Mouse (Mus musculus): ENCODE results near the gene Tlx2. TPM values are rescaled to one million over a fixed set of nuclear protein-coding genes. Genes with fewer than 3 reads are reported as not detected.
A peak's percentile ranks its signal among the peaks of the same experiment; 100 is the strongest.

Gene Tlx2
- polyA plus RNA-seq (2016; fragmentation: Nextera tagmentation; extraction: Ambion mirVana): 8.2 and 11.8 TPM in 2 replicates

GRCm38 (mm10) chr6:83070247-83070310, at the start of gene Tlx2:
TSS of gene Tlx2 (minus strand) at chr6:83070293.
- Histone ChIP-seq H3K9ac (0 out of 2 replicates have a peak within 1 kb of the TSS, but pooled peaks have one; percentile 15), H3K4me2 (replicated peaks) (peak within 1 kb of the TSS; percentile 51), H3K27me3 (peaks cover 97% of the 10 kb centered on the region), H3K27ac (no peak within 1 kb of the TSS), H3K4me3 (peak within 1 kb of the TSS; percentile 30), H3K9me3 (no peaks in the 10 kb centered on the region), H3K36me3 (no peaks in the 10 kb centered on the region), H3K4me1 (0 out of 2 replicates have a peak, but pooled peaks cover 6% of the 10 kb centered on the region)
- ATAC-seq (ENCODE audit: insufficient number of reproducible peaks, insufficient read depth, low FRiP score, low TSS enrichment): no peak
- 2% methylated on average over 9 of the region's 10 CpGs for WGBS

- no peaks in the 10 kb centered on the region for H3K27me3 ChIP-seq
- no peaks in the 10 kb centered on the region for H3K9me3 ChIP-seq
- 0 out of 2 replicates have a peak overlapping the region, but pooled peaks have one; percentile 87 for H3K27ac ChIP-seq
- H3K4me2 ChIP-seq (replicated peaks): peak overlapping the region; percentile 85
- H3K4me1 ChIP-seq: peaks cover 42% of the 10 kb centered on the region
- WGBS: 75% methylated on average over 7 of the region's 7 CpGs
- no peak for ATAC-seq (ENCODE audit: insufficient number of reproducible peaks, insufficient read depth, low FRiP score, low TSS enrichment)
- peaks cover 33% of the 10 kb centered on the region for H3K36me3 ChIP-seq
- H3K4me3 ChIP-seq: peak overlapping the region; percentile 66
- H3K9ac ChIP-seq: peak overlapping the region; percentile 77
Observed at GRCm38 (mm10) chr6:83119734-83120051, 49.6 kb upstream of the Tlx2 start.

- peak overlapping the region; percentile 87; the same call in 1 of the 2 replicates for H3K27ac ChIP-seq
- 0 out of 2 replicates have a peak overlapping the region, but pooled peaks have one; percentile 66 for H3K4me3 ChIP-seq
- H3K4me1 ChIP-seq: peaks cover 39% of the 10 kb centered on the region
- peak overlapping the region; percentile 85 for H3K4me2 ChIP-seq (replicated peaks)
- H3K9me3 ChIP-seq: no peaks in the 10 kb centered on the region
- H3K36me3 ChIP-seq: peaks cover 33% of the 10 kb centered on the region
- no peaks in the 10 kb centered on the region for H3K27me3 ChIP-seq
- peak overlapping the region; percentile 24; the same call in 1 of the 2 replicates for H3K9ac ChIP-seq
- WGBS: 85% methylated on average over 14 of the region's 14 CpGs
- no peak for ATAC-seq (ENCODE audit: insufficient number of reproducible peaks, insufficient read depth, low FRiP score, low TSS enrichment)
Observed at GRCm38 (mm10) chr6:83118825-83119733, 49.0 kb upstream of the Tlx2 start.

DNA sequence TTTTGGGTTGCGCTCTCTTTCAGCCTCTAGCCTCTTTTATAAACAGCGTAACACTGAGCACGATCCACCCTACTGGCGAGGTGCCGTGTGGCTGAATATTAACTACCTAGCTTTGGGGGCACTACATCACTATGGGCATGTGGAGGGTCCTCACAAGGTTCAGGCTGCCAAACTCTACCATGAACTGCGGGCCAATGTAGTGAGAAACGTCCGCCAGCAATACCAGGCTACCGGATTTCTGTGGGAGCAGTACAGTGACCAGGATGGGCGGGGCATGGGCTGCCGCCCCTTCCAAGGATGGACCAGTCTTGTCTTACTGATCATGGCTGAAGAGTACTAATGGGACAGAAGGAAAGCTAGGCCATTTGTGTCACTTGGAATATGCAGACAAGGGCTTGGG, 48.3 kb upstream of the Tlx2 start:
- peaks cover 33% of the 10 kb centered on the region for H3K36me3 ChIP-seq
- WGBS: 85% methylated on average over 11 of the region's 11 CpGs
- H3K4me1 ChIP-seq: peaks cover 33% of the 10 kb centered on the region
- no peak overlapping the region for H3K9ac ChIP-seq
- no peak for ATAC-seq (ENCODE audit: insufficient number of reproducible peaks, insufficient read depth, low FRiP score, low TSS enrichment)
- no peaks in the 10 kb centered on the region for H3K27me3 ChIP-seq
- 0 out of 2 replicates have a peak overlapping the region, but pooled peaks have one; percentile 2 for H3K4me3 ChIP-seq
- no peaks in the 10 kb centered on the region for H3K9me3 ChIP-seq
- no peak overlapping the region for H3K27ac ChIP-seq
- no peak overlapping the region for H3K4me2 ChIP-seq (replicated peaks)

DNA sequence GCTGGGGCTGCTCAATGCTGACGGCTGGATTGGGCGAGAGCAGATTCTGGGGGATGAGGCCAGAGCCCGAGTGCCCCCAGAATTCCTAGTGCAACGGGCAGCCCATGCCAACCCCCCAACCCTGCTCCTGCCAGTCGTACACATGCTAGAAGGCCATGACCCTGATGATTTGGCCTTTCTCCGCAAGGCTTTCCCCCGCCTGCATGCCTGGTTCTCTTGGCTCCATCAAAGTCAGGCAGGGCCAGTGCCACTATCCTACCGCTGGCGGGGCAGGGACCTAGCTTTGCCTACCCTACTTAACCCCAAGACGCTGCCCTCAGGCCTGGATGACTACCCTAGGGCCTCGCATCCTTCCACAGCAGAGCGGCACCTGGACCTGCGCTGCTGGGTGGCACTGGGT, 47.5 kb upstream of the Tlx2 start:
- Histone ChIP-seq H3K4me2 (replicated peaks) (no peak overlapping the region), H3K36me3 (peaks cover 33% of the 10 kb centered on the region), H3K9me3 (no peaks in the 10 kb centered on the region), H3K4me3 (0 out of 2 replicates have a peak overlapping the region, but pooled peaks have one; percentile 1), H3K27ac (no peak overlapping the region), H3K9ac (no peak overlapping the region), H3K27me3 (no peaks in the 10 kb centered on the region), H3K4me1 (peaks cover 27% of the 10 kb centered on the region)
- no peak for ATAC-seq (ENCODE audit: insufficient number of reproducible peaks, insufficient read depth, low FRiP score, low TSS enrichment)
- 90% methylated on average over 13 of the region's 13 CpGs for WGBS

DNA sequence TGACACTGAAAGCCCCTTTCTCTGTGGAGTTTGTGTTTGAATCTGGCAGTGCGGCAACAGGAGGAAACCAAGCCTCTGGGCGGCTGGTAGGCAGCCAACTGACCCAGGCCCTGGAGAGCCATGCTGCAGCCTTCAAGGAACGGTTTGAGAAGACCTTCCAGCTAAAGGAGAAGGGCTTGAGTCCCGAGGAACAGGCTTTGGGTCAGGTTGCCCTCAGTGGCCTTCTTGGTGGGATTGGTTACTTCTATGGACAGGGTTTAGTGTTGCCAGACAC, 47.0 kb upstream of the Tlx2 start:
- Histone ChIP-seq H3K9me3 (no peaks in the 10 kb centered on the region), H3K27ac (peak overlapping the region; percentile 69; the same call in 1 of the 2 replicates), H3K27me3 (no peaks in the 10 kb centered on the region), H3K4me2 (replicated peaks) (peak overlapping the region; percentile 97; the same call in 1 of the 2 replicates), H3K9ac (peak overlapping the region; percentile 96; the same call in 1 of the 2 replicates), H3K4me1 (peaks cover 26% of the 10 kb centered on the region), H3K4me3 (0 out of 2 replicates have a peak overlapping the region, but pooled peaks have one; percentile 71), H3K36me3 (peaks cover 33% of the 10 kb centered on the region)
- 84% methylated on average over 4 of the region's 4 CpGs for WGBS
- no peak for ATAC-seq (ENCODE audit: insufficient number of reproducible peaks, insufficient read depth, low FRiP score, low TSS enrichment)

DNA sequence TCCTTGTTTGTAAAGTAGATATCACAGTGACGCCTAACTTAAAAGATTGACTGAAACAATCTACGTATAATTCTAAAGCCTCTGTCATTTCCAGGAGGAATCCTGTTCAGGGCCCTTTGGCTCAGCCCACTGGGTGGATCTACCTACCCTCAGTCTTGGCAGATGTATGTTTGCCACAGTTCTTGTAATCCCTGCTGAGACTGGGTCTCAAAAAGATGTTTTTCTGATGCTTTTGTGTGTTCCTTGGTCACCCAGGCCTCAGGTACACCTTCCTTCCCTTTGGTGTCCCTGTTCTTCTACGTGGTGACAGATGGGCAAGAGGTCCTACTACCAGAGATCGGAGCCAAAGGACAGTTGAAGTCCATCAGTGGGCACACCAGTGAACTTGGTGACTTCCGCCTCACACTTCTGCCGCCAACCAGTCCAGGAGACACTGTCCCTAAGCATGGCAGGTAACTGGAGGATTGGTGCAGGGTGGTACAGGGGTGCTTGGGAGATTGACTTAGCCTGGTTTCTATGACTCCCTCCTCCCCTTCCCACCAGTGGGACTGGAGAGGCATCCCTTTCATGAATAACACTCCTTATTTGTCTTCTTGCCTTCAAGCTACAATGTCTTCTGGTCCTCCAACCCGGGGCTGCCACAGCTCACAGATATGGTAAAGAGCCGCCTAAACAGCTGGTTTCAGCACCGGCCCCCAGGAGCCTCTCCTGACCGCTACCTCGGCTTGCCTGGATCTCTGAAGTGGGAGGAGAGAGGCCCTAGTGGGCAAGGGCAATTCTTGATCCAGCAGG, 46.5 kb upstream of the Tlx2 start:
- H3K4me3 ChIP-seq: peak overlapping the region; percentile 71
- H3K36me3 ChIP-seq: peaks cover 33% of the 10 kb centered on the region
- peaks cover 26% of the 10 kb centered on the region for H3K4me1 ChIP-seq
- peak overlapping the region; percentile 83; the same call in 1 of the 2 replicates for H3K27ac ChIP-seq
- peak overlapping the region; percentile 97 for H3K4me2 ChIP-seq (replicated peaks)
- no peak for ATAC-seq (ENCODE audit: insufficient number of reproducible peaks, insufficient read depth, low FRiP score, low TSS enrichment)
- no peaks in the 10 kb centered on the region for H3K27me3 ChIP-seq
- WGBS: 72% methylated on average over 11 of the region's 11 CpGs
- H3K9me3 ChIP-seq: no peaks in the 10 kb centered on the region
- peak overlapping the region; percentile 96 for H3K9ac ChIP-seq

- 3% methylated on average over 42 of the region's 48 CpGs for WGBS
- ATAC-seq (ENCODE audit: insufficient number of reproducible peaks, insufficient read depth, low FRiP score, low TSS enrichment): peak; percentile 43
- peak overlapping the region; percentile 71 for H3K4me3 ChIP-seq
- peaks cover 26% of the 10 kb centered on the region for H3K4me1 ChIP-seq
- no peaks in the 10 kb centered on the region for H3K27me3 ChIP-seq
- peak overlapping the region; percentile 83 for H3K27ac ChIP-seq
- peaks cover 33% of the 10 kb centered on the region for H3K36me3 ChIP-seq
- H3K4me2 ChIP-seq (replicated peaks): peak overlapping the region; percentile 97
- H3K9me3 ChIP-seq: no peaks in the 10 kb centered on the region
- H3K9ac ChIP-seq: peak overlapping the region; percentile 96
Observed at GRCm38 (mm10) chr6:83115682-83116372, 45.7 kb upstream of the Tlx2 start.

- ATAC-seq (ENCODE audit: insufficient number of reproducible peaks, insufficient read depth, low FRiP score, low TSS enrichment): peak; percentile 76
- Histone ChIP-seq H3K4me2 (replicated peaks) (peak within 1 kb of the TSS; percentile 97), H3K4me3 (peak within 1 kb of the TSS; percentile 71), H3K9ac (peak within 1 kb of the TSS; percentile 96), H3K27ac (peak within 1 kb of the TSS; percentile 83), H3K36me3 (peaks cover 33% of the 10 kb centered on the region), H3K9me3 (no peaks in the 10 kb centered on the region), H3K4me1 (peaks cover 25% of the 10 kb centered on the region), H3K27me3 (no peaks in the 10 kb centered on the region)
- WGBS: under 1% methylated on average over 56 of the region's 58 CpGs
Observed at GRCm38 (mm10) chr6:83115011-83115671, 45.0 kb upstream of the Tlx2 start, which contains the start of gene Mogs. TSS of gene Mogs (plus strand) at chr6:83115496.

DNA sequence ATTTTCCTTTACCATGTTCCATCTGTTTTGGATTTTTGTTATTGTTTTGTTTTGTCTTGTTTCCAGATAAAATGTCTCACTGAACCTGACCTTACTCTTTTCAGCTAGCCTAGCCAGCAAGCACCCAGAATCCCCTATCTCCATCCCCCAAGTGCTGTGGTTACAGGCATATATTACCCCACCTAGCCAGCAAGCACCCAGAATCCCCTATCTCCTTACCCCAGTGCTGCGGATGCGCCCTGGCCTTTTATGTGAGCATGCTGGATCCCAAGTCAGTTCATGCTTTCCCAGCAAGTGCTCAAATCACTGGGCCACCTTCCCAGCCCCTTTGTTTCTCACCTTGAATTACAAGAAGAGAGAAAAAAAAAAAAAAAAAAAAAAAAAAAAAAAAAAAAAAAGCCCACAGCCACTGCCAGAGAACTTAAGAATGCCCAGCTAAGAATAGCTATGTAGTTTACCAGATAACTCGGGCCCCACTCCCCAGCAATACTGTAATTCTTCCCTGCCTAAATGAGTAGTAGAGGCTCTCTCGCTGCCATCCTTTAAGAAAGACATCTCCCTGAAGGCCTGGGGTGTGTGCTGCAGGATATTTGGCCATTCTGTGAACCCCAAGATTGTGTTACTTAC, 41.5 kb upstream of the Tlx2 start:
- H3K4me3 ChIP-seq: no peak overlapping the region
- 94% methylated on average over 4 of the region's 4 CpGs for WGBS
- H3K27me3 ChIP-seq: no peaks in the 10 kb centered on the region
- no peak overlapping the region for H3K27ac ChIP-seq
- H3K36me3 ChIP-seq: peaks cover under 1% of the 10 kb centered on the region; the same call in 1 of the 2 replicates
- ATAC-seq (ENCODE audit: insufficient number of reproducible peaks, insufficient read depth, low FRiP score, low TSS enrichment): no peak
- no peak overlapping the region for H3K9ac ChIP-seq
- H3K4me2 ChIP-seq (replicated peaks): no peak overlapping the region
- H3K9me3 ChIP-seq: no peaks in the 10 kb centered on the region
- H3K4me1 ChIP-seq: peaks cover 31% of the 10 kb centered on the region

Data from embryonic facial prominence, embryonic 12.5 days (tissue).